Mouse (Mus musculus) lung, embryonic 14.5 days (tissue): ENCODE data around the gene March4. TPM values are rescaled to one million over a fixed set of nuclear protein-coding genes. Genes with fewer than 3 reads are reported as not detected.

ENCODE experiments used
- ATAC-seq: fragments of 200-750 bp; cut with Nextera tagmentation; 2 replicates; pipeline ENCODE4 v1.8.0; 2017; ENCODE audit warnings: mild to moderate bottlenecking, moderate TSS enrichment, moderate library complexity; ENCODE audit not compliant: insufficient read depth
- DNase-seq: peaks from one replicate; pipeline ENCODE4 v3.0.0-alpha.2; 2015
- H3K27ac ChIP-seq: fragments of 300-500 bp; sonication (generic); 2 replicates; pipeline ENCODE4 v1.5.1; 2014; ENCODE audit warnings: low read depth, mild to moderate bottlenecking, moderate library complexity
- H3K27me3 ChIP-seq: fragments of 300-500 bp; sonication (generic); 2 replicates; pipeline ENCODE4 v1.6.1; 2014; ENCODE audit warnings: low read length, control low read depth; ENCODE audit not compliant: insufficient read depth
- H3K36me3 ChIP-seq: fragments of 300-500 bp; sonication (generic); 2 replicates; pipeline ENCODE4 v1.6.1; 2014; ENCODE audit warnings: control low read depth; ENCODE audit not compliant: insufficient read depth
- H3K4me1 ChIP-seq: fragments of 300-500 bp; sonication (generic); 2 replicates; pipeline ENCODE4 v1.6.1; 2014; ENCODE audit warnings: antibody characterized with exemption, control low read depth; ENCODE audit not compliant: insufficient read depth
- H3K4me2 ChIP-seq: fragments of 300-500 bp; sonication (generic); 2 replicates; pipeline ENCODE4 v1.6.1; 2014; ENCODE audit warnings: mild to moderate bottlenecking
- H3K4me3 ChIP-seq: fragments of 300-500 bp; sonication (generic); 2 replicates; pipeline ENCODE4 v1.5.1; 2014; ENCODE audit warnings: low read depth, low read length
- H3K9ac ChIP-seq: fragments of 300-500 bp; sonication (generic); 2 replicates; pipeline ENCODE4 v1.6.1; 2014
- H3K9me3 ChIP-seq: fragments of 300-500 bp; sonication (generic); 2 replicates; pipeline ENCODE4 v1.6.1; 2016; ENCODE audit warnings: low read depth, low read length, control low read depth
- CTCF ChIP-seq: IDR thresholded peaks from 2 replicates; pipeline ENCODE4 v1.5.1; 2016; ENCODE audit warnings: antibody characterized with exemption, low read depth
- WGBS: fragments of 180-500 bp; shearing (Covaris S2); extraction: QIAGEN DNeasy Blood & Tissue Kit; methylation state at CpG from one replicate; pipeline ENCODE4 v1.1.7; 2014; 5-methylcytosine and 5-hydroxymethylcytosine counted together
- polyA plus RNA-seq: library from polyadenylated mRNA; unstranded; fragments of >200 nt; fragmentation: Nextera tagmentation; extraction: Ambion mirVana; gene quantifications from 2 replicates; pipeline ENCODE4 v1.2.1, GENCODE M21; 2014

Gene March4
- polyA plus RNA-seq, 1 experiment from 2014 or later, result not detected

DNA sequence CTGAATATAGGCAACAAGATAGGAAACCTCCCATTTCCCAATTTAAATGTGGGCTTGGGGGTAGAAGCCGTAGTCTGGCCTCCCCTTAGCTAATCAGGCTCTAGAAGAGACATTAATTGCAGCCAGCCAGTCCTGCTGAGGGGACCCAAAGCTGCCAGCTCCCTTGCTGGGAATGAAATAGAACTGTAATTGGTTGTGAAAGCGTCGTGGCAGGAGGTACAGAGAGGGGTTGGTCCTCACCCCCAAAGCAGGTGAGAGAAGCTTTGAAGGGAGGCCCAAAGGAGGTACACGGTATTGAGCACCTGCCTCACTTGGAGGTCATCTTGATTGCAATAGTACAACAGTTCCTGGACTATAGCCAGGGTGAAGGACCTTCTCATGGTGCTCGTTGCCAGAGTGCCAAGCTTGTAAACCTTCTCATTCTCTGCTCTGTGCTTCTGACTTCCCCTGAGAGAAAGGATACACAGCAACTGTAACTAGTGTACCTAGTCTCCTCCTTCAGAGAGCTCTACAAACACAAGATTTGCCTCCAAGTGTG, 68.2 kb downstream of the March4 start:
- WGBS, result 49% methylated on average over 5 of the region's 5 CpGs
- no peak overlapping the region for H3K9ac ChIP-seq
- no peaks in the 10 kb centered on the region for H3K9me3 ChIP-seq
- TF ChIP-seq CTCF, result no peak
- H3K4me2 ChIP-seq, result no peak overlapping the region
- no peak overlapping the region for H3K4me3 ChIP-seq
- DNase-seq, result no peak
- ATAC-seq, result no peak
- H3K27ac ChIP-seq, result no peak overlapping the region
- H3K27me3 ChIP-seq, result no peaks in the 10 kb centered on the region
- no peaks in the 10 kb centered on the region for H3K36me3 ChIP-seq
- no peaks in the 10 kb centered on the region for H3K4me1 ChIP-seq

DNA sequence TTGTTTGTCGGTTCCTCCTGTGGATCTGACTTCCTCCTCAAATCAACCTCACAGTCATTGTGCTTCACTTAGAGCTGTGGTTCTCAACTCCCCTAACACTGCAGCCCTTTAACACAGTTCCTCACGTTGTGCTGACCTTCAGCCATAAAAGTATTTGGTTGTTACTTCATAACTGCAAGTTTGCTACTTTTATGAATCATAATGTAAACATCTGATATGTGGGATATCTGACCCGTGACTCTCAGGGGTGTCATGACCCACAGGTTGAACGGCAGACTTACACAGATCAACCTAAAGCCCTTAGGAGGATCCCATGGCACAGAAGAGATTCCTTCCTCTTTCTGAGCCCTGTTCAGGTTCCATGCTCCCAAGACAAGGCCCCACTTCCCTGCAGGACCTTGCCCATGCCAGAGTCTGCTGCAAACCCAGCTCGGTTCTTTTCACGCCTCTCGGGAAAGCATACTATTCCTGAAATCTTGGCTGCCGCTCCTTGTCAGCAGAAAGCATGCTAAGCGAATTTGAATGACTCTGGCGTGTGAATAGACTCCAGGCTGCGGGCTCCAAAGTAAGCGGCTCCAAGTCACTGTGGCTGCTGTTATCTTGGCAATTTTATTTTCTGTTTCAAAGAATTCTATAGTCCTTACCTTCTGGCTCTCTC, 71.7 kb downstream of the March4 start:
- Histone ChIP-seq H3K4me2 (no peak overlapping the region), H3K4me1 (no peaks in the 10 kb centered on the region), H3K4me3 (no peak overlapping the region), H3K27me3 (no peaks in the 10 kb centered on the region), H3K9me3 (no peaks in the 10 kb centered on the region), H3K27ac (no peak overlapping the region), H3K36me3 (no peaks in the 10 kb centered on the region), H3K9ac (no peak overlapping the region)
- TF ChIP-seq CTCF, result no peak
- ATAC-seq (no peak), DNase-seq (peak; percentile 34)
- WGBS, result 27% methylated on average over 12 of the region's 12 CpGs

DNA sequence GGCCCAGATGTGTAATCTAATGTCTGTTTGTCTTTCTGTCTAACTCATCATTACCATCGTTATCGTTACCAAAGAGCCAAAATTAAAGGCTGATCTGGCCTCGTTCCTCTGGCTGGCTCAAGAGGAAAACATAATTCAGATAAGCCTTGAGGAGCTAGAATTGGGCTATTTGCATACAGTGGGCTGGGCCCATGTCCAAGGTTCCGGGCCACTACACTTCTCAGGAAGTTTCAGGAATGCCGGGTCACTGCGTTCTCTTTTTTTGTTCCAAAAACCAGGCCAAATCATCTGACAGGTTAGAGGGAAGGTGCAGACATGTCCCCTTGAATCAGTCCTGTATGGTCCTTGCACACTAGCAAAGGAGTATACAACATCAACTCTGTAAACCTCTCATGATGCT, 74.2 kb downstream of the March4 start:
- ATAC-seq, result no peak; the same call in 1 of the 2 replicates

DNA sequence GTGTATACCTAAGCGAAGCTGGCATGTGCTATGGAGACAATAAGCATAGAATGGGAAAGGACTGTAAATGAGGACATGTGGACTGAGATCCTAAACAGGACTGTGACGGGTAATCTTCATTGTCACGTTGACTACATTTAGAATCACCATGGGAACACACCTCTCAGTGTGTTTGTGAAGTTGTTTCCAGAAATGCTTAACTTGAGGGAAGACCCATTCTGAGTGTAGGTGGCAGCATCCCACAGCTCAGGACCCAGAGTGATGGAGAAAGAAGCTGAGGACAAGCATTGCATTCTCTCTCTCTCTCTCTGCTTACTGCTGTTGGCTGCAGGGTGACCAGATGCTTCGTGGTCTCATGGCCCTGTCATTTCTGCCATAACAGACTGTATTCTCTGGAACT, 79.1 kb downstream of the March4 start:
- Histone ChIP-seq H3K4me2 (no peak overlapping the region), H3K27me3 (no peaks in the 10 kb centered on the region), H3K4me3 (no peak overlapping the region), H3K36me3 (no peaks in the 10 kb centered on the region), H3K9ac (no peak overlapping the region), H3K4me1 (no peaks in the 10 kb centered on the region), H3K27ac (no peak overlapping the region), H3K9me3 (no peaks in the 10 kb centered on the region)
- 74% methylated on average over 4 of the region's 4 CpGs for WGBS
- ATAC-seq (no peak), DNase-seq (no peak)
- TF ChIP-seq CTCF, result no peak

More for the DNA sequence above, 74.2 kb downstream of the March4 start:
- Histone ChIP-seq H3K27me3 (no peaks in the 10 kb centered on the region), H3K9me3 (no peaks in the 10 kb centered on the region), H3K4me3 (no peak overlapping the region), H3K36me3 (no peaks in the 10 kb centered on the region), H3K27ac (no peak overlapping the region), H3K4me1 (no peaks in the 10 kb centered on the region), H3K9ac (no peak overlapping the region), H3K4me2 (no peak overlapping the region)
- TF ChIP-seq CTCF, result no peak
- DNase-seq, result peak; percentile 43
- 40% methylated on average over 6 of the region's 6 CpGs for WGBS

DNA sequence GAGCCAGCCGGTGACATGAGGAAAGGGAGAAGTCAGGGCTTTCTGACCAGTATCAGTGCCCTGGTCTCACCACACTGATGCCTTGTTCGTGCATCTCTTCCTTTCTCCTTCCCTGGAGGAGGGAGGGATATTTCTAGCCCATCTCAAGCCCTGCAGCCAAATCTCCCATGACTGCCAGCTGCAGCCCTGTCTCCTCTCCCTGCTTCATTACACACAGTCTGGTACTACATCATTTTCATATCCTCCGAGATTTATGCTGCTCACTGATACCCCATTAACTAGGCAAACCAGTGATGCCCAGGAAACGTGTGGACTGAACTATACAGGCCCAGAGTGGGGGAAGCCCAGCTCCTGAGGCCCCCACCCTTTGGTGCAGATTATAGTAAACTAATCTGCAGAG, 80.8 kb downstream of the March4 start:
- Histone ChIP-seq H3K9me3 (no peaks in the 10 kb centered on the region), H3K36me3 (no peaks in the 10 kb centered on the region), H3K27me3 (no peaks in the 10 kb centered on the region), H3K4me3 (no peak overlapping the region), H3K4me1 (no peaks in the 10 kb centered on the region), H3K4me2 (no peak overlapping the region), H3K9ac (no peak overlapping the region), H3K27ac (no peak overlapping the region)
- no peak for ATAC-seq
- 66% methylated on average over 4 of the region's 4 CpGs for WGBS
- TF ChIP-seq CTCF, result no peak
- DNase-seq, result no peak

DNA sequence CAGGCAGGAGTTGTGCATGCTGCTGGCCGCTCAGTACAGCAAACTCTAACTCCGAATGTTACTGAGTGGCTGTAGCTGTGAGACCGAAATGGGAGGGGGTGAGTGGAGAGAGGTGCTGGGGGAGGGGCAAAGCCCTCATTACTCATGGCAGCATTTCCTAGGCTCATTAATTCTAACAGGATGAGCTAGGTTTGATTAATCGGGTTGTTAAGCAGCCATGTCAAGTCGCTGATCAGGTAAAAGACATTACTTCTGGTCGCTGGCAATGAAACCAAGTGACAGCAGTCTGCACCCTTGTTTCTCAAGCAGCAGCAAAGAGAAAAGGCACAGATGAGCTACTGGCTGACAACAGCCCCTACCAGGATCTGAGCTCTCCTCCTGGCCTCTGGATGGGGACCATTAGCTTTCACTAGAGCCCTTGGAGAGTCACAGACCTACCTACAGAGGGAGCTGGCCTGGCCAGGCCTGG, 82.0 kb downstream of the March4 start:
- DNase-seq, result no peak
- Histone ChIP-seq H3K27ac (no peak overlapping the region), H3K9ac (no peak overlapping the region), H3K4me3 (no peak overlapping the region), H3K27me3 (no peaks in the 10 kb centered on the region), H3K9me3 (no peaks in the 10 kb centered on the region), H3K36me3 (no peaks in the 10 kb centered on the region), H3K4me2 (no peak overlapping the region), H3K4me1 (no peaks in the 10 kb centered on the region)
- no peak for ATAC-seq
- 62% methylated on average over 6 of the region's 6 CpGs for WGBS
- no peak for TF ChIP-seq CTCF

DNA sequence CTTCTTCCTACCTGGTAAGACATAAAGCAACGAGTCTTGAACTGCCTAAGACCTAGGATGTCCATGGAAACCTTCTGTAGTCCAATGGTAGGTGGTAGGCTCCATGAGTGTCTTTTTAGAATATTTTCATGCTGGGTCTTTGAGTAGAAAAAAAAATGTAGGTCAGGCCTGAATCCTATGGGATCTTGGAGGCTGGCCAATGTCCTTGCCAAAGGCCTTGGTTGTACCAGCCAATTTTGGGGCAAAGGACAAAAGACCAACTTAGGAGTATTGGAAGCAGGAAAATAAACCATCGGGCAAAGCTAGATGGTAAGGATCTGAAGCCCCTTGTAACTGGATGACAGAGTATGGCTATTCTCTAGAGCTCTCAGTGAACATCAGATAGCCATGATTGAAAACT, 83.9 kb downstream of the March4 start:
- Histone ChIP-seq H3K36me3 (no peaks in the 10 kb centered on the region), H3K27ac (no peak overlapping the region), H3K4me2 (no peak overlapping the region), H3K9ac (no peak overlapping the region), H3K4me1 (no peaks in the 10 kb centered on the region), H3K4me3 (no peak overlapping the region), H3K27me3 (no peaks in the 10 kb centered on the region), H3K9me3 (no peaks in the 10 kb centered on the region)
- TF ChIP-seq CTCF, result no peak
- WGBS, result 67% methylated on average over 2 of the region's 2 CpGs
- DNase-seq (no peak), ATAC-seq (no peak)

DNA sequence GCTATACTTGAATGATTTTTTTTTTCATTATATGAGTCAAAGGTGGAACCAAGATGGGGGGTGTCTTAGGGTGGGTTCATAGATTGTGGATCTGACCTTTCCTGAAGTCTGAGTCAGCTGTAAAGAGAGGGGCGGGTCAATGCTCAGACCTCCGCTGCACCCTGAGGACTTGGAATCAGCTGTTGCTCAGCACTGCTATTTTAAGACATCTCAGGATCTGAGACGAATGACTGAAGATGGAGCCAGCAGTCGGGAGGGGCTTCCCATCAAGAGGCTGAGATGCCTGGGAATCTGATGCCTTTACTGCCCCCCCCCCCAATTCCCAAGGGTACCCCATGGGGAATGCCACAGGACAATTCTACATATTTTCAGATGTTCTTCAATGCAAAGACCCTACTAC, 85.9 kb downstream of the March4 start:
- DNase-seq (no peak), ATAC-seq (no peak)
- no peaks in the 10 kb centered on the region for H3K9me3 ChIP-seq
- no peak overlapping the region for H3K4me2 ChIP-seq
- no peaks in the 10 kb centered on the region for H3K4me1 ChIP-seq
- H3K27ac ChIP-seq, result no peak overlapping the region
- no peaks in the 10 kb centered on the region for H3K27me3 ChIP-seq
- H3K4me3 ChIP-seq, result no peak overlapping the region
- no peak overlapping the region for H3K9ac ChIP-seq
- H3K36me3 ChIP-seq, result no peaks in the 10 kb centered on the region
- TF ChIP-seq CTCF, result no peak
- WGBS, result 49% methylated on average over 4 of the region's 4 CpGs
